Mouse (Mus musculus): ENCODE measurements around the gene Prss36.

Prss36 gene

DNA sequence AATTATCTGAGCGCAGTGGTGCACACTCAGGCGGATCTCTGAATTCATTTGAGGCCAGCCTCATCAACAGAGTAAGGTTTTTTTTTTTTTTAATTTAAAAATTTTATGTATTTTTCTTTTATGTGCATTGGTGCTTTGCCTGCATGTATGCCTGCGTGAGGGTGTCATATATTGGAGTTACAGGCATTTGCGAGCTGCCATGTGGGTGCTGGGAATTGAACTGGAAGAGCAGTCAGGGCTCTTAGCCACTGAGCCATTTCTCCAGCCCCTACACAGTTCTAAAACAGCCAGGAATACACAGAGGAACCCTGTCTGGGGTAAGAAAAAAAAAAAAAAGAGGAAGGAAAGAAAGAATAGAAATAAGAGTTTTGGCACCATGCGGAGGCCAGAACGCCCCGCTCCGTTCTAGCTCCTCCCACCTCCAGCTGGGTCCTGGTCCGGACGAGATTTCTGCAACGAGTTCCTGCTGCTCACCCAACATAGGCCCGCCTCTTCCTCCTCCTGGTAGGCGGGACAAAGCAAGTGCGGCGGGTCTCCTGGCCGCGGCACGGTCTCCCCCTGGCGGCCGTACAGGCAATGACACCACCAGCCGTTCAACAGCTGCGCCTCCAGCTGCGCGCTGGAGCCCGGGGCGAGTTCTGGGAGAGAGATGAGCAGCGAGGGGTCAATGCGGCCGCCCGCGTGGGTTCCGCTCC is 11.3 kb downstream of the Prss36 start:
- peak; percentile 92 for DNase-seq (ENCODE audit: extremely low read depth, insufficient read length, low spot score)

GRCm38 (mm10) chr7:127934075-127934474 is 12.4 kb downstream of the Prss36 start:
- no peak for DNase-seq (ENCODE audit: extremely low read depth, insufficient read length, low spot score)

DNA sequence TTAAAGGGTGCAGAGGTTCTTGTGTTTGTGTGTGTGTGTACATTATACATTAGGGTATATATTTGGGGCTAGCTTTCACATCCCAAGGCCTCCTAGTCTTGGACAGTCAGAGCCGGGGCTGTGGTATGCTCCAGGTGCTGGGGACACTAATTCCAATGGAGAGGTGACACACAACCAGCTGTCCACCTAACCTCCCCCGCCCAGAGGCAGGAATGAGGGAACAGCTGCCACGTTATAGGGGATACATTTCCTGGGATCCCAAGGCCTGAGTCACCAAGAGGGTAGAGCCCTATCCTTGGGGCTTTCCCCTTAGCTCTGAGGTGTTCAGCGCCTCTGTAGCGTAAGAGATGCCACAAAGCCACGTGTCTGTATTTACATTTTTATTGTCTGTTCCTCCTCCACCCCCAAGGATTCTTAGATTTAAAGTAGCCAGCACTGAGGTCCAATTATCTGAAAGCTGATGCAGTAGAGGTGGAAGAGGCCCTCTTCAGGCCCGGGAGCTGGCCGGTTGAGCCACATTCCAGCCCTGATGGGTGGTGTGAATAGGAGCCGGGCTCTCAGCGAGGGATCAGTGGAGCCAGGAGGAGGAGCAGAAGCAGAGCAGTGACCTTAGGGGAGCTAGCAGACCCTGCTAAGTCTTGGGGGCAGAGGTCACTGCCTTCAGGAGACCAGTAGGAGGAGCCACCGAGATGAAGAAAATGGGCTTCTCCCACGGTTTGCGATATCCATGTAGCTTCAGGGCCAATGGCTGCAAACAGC is 14.1 kb downstream of the Prss36 start:
- peak; percentile 49 for DNase-seq (ENCODE audit: extremely low read depth, insufficient read length, low spot score)

DNA sequence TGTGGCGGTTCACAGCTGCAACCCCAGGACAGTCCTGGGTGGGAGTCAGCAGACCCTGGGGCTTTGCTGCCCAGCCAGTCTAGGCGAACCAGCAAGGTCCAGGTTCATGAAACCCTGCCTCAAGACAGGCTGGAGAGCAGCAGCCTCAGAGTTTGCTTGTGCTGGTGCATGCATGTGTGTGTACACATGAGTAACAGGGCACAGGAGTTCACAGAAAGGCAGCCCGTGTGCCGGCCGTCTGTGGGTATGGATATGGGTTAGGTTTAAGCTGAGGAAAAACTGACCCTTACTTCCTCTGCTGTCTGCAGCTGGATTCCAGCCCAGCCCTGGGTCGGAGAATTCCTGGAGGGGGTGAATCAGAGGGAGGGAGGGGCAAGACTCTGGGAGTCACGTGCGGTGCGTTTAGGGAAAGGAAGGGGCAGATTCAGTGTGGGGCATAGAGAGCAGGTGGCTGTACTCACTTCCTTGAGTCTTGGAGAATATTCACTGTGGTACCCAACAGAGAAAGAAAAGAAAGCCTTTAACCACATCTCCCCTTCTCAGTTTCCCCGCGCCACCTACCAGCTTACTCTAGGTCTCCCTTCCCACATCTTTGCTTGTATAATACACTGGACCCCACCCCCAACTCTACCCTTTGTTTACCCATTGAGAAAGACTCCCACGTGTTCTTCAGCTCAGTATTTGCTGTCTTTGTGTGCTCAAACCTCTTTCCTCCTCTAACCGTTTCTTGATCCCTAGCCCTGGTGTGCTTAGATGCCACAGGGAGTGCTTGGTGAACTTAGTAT is 15.0 kb downstream of the Prss36 start:
- DNase-seq (ENCODE audit: extremely low read depth, insufficient read length, low spot score): peak; percentile 72

DNA sequence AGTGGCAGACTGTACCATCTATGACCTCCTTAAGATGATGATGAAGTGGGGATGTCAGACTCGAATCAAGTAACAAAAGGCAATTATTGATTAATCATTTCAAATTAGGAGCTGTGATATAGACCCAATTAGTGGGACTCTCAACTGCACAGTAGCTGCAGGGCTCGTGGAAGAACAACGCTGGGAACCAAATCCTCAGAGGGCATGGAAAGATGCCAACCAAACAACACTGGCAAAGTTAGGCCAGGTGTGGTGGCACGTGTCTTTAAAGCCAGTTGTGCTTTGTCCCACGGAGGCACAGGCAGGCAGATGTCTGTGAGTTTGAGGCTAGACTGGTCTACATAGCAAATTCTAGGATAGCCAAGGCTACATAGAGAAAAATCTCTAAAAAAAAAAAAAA is 15.9 kb downstream of the Prss36 start:
- DNase-seq (ENCODE audit: extremely low read depth, insufficient read length, low spot score): no peak

DNA sequence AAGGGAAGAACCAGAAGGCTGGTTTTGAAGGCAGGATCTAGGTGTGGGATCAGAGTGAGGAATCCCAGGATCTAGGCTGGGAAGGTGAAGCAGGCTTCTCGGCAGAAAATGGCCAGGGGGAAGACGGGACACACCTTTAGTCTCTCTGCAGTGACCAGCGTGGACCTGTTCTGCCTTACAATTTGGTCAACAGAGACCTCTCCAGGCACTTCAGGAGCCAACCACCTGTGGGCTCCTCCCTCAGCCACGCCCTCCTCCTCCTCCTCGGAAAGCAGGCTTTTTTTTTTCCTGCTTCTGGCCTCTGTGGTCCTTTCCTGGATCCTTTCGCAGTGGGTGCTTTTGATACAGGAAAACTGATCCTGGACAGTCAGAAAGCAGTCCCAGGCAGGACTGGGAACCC is 16.6 kb downstream of the Prss36 start, which contains the start of gene Prss8:
Prss8 (minus strand) TSS at position 182 of the 400 bp plus-strand sequence.
- DNase-seq (ENCODE audit: extremely low read depth, insufficient read length, low spot score): no peak

GRCm38 (mm10) chr7:127928596-127928995 is 17.9 kb downstream of the Prss36 start:
- DNase-seq (ENCODE audit: extremely low read depth, insufficient read length, low spot score): no peak

DNA sequence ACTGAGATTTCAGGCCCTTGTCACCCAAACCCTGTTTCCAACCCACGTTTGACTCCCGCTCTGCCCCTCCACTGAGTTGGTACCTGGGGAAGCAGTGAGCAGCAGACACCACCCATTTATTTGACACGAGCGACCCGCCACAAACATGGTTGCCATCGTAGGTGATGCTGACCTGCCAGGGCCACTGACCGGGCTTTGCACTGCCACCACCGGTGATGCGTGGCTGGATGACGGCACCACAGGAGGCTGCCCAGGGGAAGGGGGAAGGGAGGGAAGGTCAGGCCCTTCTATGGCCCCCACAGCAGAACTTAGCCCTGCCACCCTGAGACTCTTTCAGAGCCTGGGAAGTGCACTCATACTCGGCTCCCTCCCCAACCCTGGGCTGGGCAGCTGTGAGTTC is 18.8 kb downstream of the Prss36 start:
- DNase-seq (ENCODE audit: extremely low read depth, insufficient read length, low spot score): no peak

DNA sequence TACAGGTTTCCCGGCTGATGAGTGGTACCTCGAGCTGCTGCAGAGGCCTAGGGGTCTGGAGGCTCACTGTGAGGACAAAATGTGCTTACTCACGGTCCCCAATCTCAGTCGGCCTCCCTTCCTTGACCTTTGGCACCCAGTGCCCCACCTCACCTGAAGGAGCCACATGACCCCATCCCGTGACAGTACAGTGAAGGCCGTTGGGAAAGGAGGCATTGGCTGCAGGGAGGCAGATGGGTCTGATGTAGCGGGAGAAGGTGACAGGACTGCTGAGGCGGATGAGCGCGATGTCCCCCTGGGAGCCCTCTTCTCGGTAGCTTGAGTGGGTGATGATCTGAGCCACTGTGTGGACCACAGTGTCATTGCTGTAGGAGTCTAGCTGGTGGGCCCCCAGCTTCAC is 19.7 kb downstream of the Prss36 start:
- no peak for DNase-seq (ENCODE audit: extremely low read depth, insufficient read length, low spot score)

DNA sequence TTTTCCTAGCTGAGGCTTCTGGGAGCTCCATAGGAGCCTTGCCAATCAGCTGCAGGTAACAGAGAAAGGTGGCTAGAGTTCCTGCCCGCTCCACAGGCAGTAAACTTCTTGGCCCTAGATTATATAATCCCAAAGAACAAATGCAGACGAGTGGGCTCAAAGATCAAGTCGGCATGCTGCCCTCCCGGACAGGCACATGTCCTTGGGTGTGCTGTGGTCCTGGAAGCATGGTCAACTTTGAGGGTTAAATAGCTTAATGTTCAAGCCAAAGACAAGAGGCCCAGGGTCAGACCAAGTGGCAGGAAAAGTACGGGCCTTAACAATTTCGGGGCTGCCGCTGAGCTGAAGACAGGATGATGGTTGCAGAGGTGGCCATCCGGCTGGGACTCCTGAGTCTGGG is 20.5 kb downstream of the Prss36 start:
- no peak for DNase-seq (ENCODE audit: extremely low read depth, insufficient read length, low spot score)

GRCm38 (mm10) chr7:127925252-127925651 is 21.3 kb downstream of the Prss36 start:
- DNase-seq (ENCODE audit: extremely low read depth, insufficient read length, low spot score): no peak

- no peak for DNase-seq (ENCODE audit: extremely low read depth, insufficient read length, low spot score)
These were observed 22.8 kb downstream of the Prss36 start for GRCm38 (mm10) chr7:127923714-127924113.

GRCm38 (mm10) chr7:127922451-127923275 is 23.9 kb downstream of the Prss36 start:
- no peak for DNase-seq (ENCODE audit: extremely low read depth, insufficient read length, low spot score)

GRCm38 (mm10) chr7:127921516-127921915 is 25.0 kb downstream of the Prss36 start:
- DNase-seq (ENCODE audit: extremely low read depth, insufficient read length, low spot score): no peak

GRCm38 (mm10) chr7:127919290-127919689 is 27.2 kb downstream of the Prss36 start:
- no peak for DNase-seq (ENCODE audit: extremely low read depth, insufficient read length, low spot score)

GRCm38 (mm10) chr7:127918203-127918602 is 28.3 kb downstream of the Prss36 start:
- peak; percentile 30 for DNase-seq (ENCODE audit: extremely low read depth, insufficient read length, low spot score)

DNA sequence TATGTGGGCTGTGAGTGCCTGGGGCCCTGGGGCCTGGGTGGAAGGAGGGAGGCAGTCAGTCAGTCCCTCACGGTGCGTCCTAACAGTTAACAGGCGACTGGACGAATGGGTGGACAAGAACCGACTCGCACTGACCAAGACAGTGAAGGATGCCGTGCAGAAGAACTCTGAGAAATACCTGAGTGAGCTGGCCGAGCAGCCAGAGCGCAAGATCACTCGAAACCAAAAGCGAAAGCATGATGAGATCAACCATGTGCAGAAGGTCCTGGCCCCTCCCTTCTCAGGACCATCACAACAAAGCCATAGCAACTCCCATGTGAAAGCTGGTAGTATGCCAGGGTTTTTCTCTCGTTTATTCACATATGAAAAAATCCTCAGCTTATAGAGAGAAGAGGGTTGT is 31.2 kb downstream of the Prss36 start:
- DNase-seq (ENCODE audit: extremely low read depth, insufficient read length, low spot score): no peak

GRCm38 (mm10) chr7:127912938-127913337 is 33.6 kb downstream of the Prss36 start:
- DNase-seq (ENCODE audit: extremely low read depth, insufficient read length, low spot score): no peak

GRCm38 (mm10) chr7:127912190-127912871 is 34.2 kb downstream of the Prss36 start, which contains the start of gene Kat8:
TSS of gene Kat8 (plus strand) at chr7:127912516.
- DNase-seq (ENCODE audit: extremely low read depth, insufficient read length, low spot score): peak; percentile 89

DNA sequence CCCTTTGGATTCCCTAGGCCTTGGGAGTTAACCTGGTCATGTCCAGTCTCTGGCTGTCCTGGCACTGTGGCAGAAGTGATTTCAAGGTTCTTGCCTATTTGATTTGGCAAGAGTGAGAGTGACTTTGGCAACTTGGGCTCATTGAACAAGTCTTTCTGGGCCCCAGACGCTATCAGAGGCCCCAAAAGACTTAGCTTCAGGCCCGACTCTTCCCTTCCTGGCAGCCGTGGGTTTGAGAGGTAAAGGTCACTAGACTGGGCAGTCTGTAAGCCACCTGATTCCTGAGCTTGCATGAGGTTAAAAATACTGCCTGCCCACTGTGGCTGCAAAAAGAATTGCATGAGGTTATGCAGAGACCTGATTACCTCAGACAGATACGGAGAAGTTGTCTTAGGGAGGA is 37.9 kb downstream of the Prss36 start:
- no peak for DNase-seq (ENCODE audit: extremely low read depth, insufficient read length, low spot score)

Data from 3134 (cell line).